10 mouse cellular contexts compared by ENCODE assay signal in the genomic region with DNA sequence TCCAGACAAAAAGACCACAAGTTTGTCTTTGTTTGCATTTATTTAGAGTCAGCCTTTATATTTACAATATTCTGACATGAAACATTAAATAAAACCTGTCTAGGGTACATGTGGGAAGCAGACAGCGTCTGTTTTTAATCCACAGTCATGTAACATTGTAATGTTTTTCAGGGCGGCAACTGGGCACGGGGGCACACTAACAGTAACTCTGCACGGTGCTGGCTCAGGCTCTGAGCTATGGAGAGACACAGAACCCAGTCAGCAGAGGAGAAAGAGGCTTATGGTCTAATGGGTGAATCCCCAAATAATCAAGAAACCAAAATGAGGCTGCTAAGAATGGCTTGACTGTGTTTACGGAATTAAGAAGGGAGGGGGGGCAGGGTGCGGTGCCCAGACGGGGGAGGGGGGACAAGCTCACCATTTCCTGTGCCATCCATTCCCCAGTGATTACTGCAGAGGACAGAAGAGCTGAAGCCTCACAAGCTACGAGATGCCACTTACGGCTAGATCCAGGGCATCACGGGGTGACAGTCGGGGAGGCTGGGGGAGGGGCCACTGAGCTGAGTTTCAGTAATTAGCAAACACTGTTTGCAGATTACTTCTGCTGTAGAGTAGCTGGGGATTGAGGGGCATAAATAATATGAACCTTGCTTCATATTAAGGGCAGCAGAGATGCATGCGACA.
DNase-seq lines count a peak whose midpoint lies in the region; ATAC-seq and TF ChIP-seq lines count a peak whose summit lies in the region.
"Had no signal": no experiment of that assay in that cellular context is flagged by ENCODE, and none has a peak within 500 bp of the region (broad histone marks: within the 10 kb centered on the region; RNA-seq: fewer than 3 reads in every experiment).

No protein-coding gene starts in this region.

- H3K4me1 ChIP-seq in lung, postnatal 0 days (ENCODE audit: insufficient read depth, low read depth, low read length): no peaks in the 10 kb centered on the region
- peaks cover 5% of the 10 kb centered on the region for H3K4me1 ChIP-seq in embryonic facial prominence, embryonic 11.5 days (ENCODE audit: control insufficient read depth, insufficient read depth, low read length)
- H3K4me1 ChIP-seq in forebrain, embryonic 14.5 days (ENCODE audit: control insufficient read depth, insufficient read depth, low read length): peaks cover 12% of the 10 kb centered on the region
- peaks cover 20% of the 10 kb centered on the region for H3K4me1 ChIP-seq in neural tube, embryonic 14.5 days (ENCODE audit: control insufficient read depth, insufficient read depth, low read length)

- TF ChIP-seq CTCF in lung, postnatal 0 days (IDR thresholded peaks at IDR 0.05): no peak

- no peaks in the 10 kb centered on the region for H3K27me3 ChIP-seq in lung, postnatal 0 days (replicated peaks; ENCODE audit: insufficient read depth, low read length)
- no peaks in the 10 kb centered on the region for H3K27me3 ChIP-seq in embryonic facial prominence, embryonic 11.5 days (ENCODE audit: control insufficient read depth, insufficient read depth, low read length)
- no peaks in the 10 kb centered on the region for H3K27me3 ChIP-seq in forebrain, embryonic 14.5 days (replicated peaks; ENCODE audit: control insufficient read depth, insufficient read depth, low read length)
- H3K27me3 ChIP-seq in neural tube, embryonic 14.5 days (ENCODE audit: control insufficient read depth, insufficient read depth, low read length): no peaks in the 10 kb centered on the region
- H3K27me3 ChIP-seq: lung, embryonic 15.5 days; neural tube, embryonic 12.5 days had no signal

- H3K9ac ChIP-seq in lung, postnatal 0 days (replicated peaks; ENCODE audit: low read depth): no peak overlapping the region
- H3K9ac ChIP-seq in embryonic facial prominence, embryonic 11.5 days (replicated peaks; ENCODE audit: low read length): no peak overlapping the region
- H3K9ac ChIP-seq in forebrain, embryonic 14.5 days (ENCODE audit: low read length): no peak overlapping the region
- no peak overlapping the region for H3K9ac ChIP-seq in neural tube, embryonic 14.5 days (replicated peaks; ENCODE audit: low read depth, low read length)
- H3K9ac ChIP-seq: lung, embryonic 15.5 days; neural tube, embryonic 12.5 days had no signal

- WGBS in lung, postnatal 0 days: 68% methylated on average over 12 of the region's 12 CpGs
- WGBS in embryonic facial prominence, embryonic 11.5 days: 46% methylated on average over 12 of the region's 12 CpGs
- 27% methylated on average over 12 of the region's 12 CpGs for WGBS in forebrain, embryonic 14.5 days
- WGBS in neural tube, embryonic 14.5 days: 49% methylated on average over 12 of the region's 12 CpGs

- no peaks in the 10 kb centered on the region for H3K9me3 ChIP-seq in lung, postnatal 0 days (ENCODE audit: low read length)
- no peaks in the 10 kb centered on the region for H3K9me3 ChIP-seq in embryonic facial prominence, embryonic 11.5 days (replicated peaks; ENCODE audit: control insufficient read depth, low read length)
- no peaks in the 10 kb centered on the region for H3K9me3 ChIP-seq in forebrain, embryonic 14.5 days (replicated peaks; ENCODE audit: control insufficient read depth, low read length)
- no peaks in the 10 kb centered on the region for H3K9me3 ChIP-seq in neural tube, embryonic 14.5 days (ENCODE audit: control insufficient read depth, low read length)
- H3K9me3 ChIP-seq: lung, embryonic 15.5 days; neural tube, embryonic 12.5 days had no signal

- H3K4me3 ChIP-seq in lung, postnatal 0 days (ENCODE audit: low read depth, low read length): no peak overlapping the region
- no peak overlapping the region for H3K4me3 ChIP-seq in embryonic facial prominence, embryonic 11.5 days (ENCODE audit: low read depth, low read length)
- H3K4me3 ChIP-seq in forebrain, embryonic 14.5 days (ENCODE audit: low read depth, low read length): no peak overlapping the region
- no peak overlapping the region for H3K4me3 ChIP-seq in neural tube, embryonic 14.5 days (ENCODE audit: low read depth, low read length)
- H3K4me3 ChIP-seq: lung, embryonic 15.5 days; neural tube, embryonic 12.5 days had no signal

- TF ChIP-seq EP300 in lung, postnatal 0 days (IDR thresholded peaks at IDR 0.05): no peak

- peak; percentile 23; the same call in 1 of the 2 replicates for ATAC-seq in lung, postnatal 0 days
- ATAC-seq in embryonic facial prominence, embryonic 11.5 days (replicated peaks; ENCODE audit: insufficient number of reproducible peaks, low FRiP score, low TSS enrichment, low read depth): peak; percentile 48; the same call in 1 of the 2 replicates
- ATAC-seq in forebrain, embryonic 14.5 days: peak; percentile 59
- ATAC-seq in neural tube, embryonic 14.5 days (ENCODE audit: low read depth): peak; percentile 26; the same call in 1 of the 2 replicates

- H3K27ac ChIP-seq in lung, postnatal 0 days (ENCODE audit: low read length): no peak overlapping the region
- peak overlapping the region; percentile 49; the same call in 1 of the 2 replicates for H3K27ac ChIP-seq in embryonic facial prominence, embryonic 11.5 days (replicated peaks; ENCODE audit: low read depth, low read length)
- H3K27ac ChIP-seq in forebrain, embryonic 14.5 days (ENCODE audit: low read depth, low read length): no peak overlapping the region
- peak overlapping the region; percentile 44 for H3K27ac ChIP-seq in neural tube, embryonic 14.5 days (ENCODE audit: low read depth, low read length)
- H3K27ac ChIP-seq: neural tube, embryonic 12.5 days had no signal

- no peak for DNase-seq in lung, postnatal 0 days (ENCODE audit: low spot score)
- no peak for DNase-seq in lung, adult 18-20 months
- peak; percentile 49 for DNase-seq in embryonic facial prominence, embryonic 11.5 days (ENCODE audit: low spot score)
- DNase-seq in forebrain, embryonic 14.5 days (ENCODE audit: low spot score): no peak
- no peak for DNase-seq in cerebellum, postnatal 36 days
- no peak for DNase-seq in kidney, adult 8-10 months
- no peak for DNase-seq in layer of hippocampus, adult 9-11 months

- H3K4me2 ChIP-seq in lung, postnatal 0 days (replicated peaks; ENCODE audit: low read depth, low read length): no peak overlapping the region
- no peak overlapping the region for H3K4me2 ChIP-seq in embryonic facial prominence, embryonic 11.5 days (ENCODE audit: low read depth, low read length)
- no peak overlapping the region for H3K4me2 ChIP-seq in forebrain, embryonic 14.5 days (ENCODE audit: low read length)
- H3K4me2 ChIP-seq in neural tube, embryonic 14.5 days (ENCODE audit: low read depth, low read length): no peak overlapping the region
- H3K4me2 ChIP-seq: lung, embryonic 15.5 days; neural tube, embryonic 12.5 days had no signal

- peaks cover 44% of the 10 kb centered on the region for H3K36me3 ChIP-seq in lung, postnatal 0 days (ENCODE audit: insufficient read depth, low read length)
- H3K36me3 ChIP-seq in embryonic facial prominence, embryonic 11.5 days (replicated peaks; ENCODE audit: control insufficient read depth, insufficient read depth, low read depth, low read length): peaks cover 16% of the 10 kb centered on the region
- H3K36me3 ChIP-seq in forebrain, embryonic 14.5 days (ENCODE audit: control insufficient read depth, insufficient read depth, low read length): peaks cover 70% of the 10 kb centered on the region
- H3K36me3 ChIP-seq in neural tube, embryonic 14.5 days (ENCODE audit: control insufficient read depth, insufficient read depth, low read length): peaks cover 40% of the 10 kb centered on the region

Comparison
In these comparisons a context has a peak if more than half of its experiments do, and no peak if none do; other contexts are left out.
1. H3K27ac ChIP-seq: peak in embryonic facial prominence, embryonic 11.5 days (single experiment) and neural tube, embryonic 14.5 days (single experiment); none in lung, postnatal 0 days (single experiment) and forebrain, embryonic 14.5 days (single experiment).
2. Peak in every context shown above with its lines, with median percentiles within 50 percentile points of each other: ATAC-seq.